Mouse (Mus musculus) CD4-positive helper T cell, adult 2 months (primary cell): Measurements from ENCODE around the gene Rtkn.
A peak's percentile ranks its signal among the peaks of the same experiment; 100 is the strongest.

Experiments used
- DNase-seq: peaks from one replicate; pipeline ENCODE4 v3.0.0-alpha.2; 2012; ENCODE audit warnings: low read depth, missing footprints, low spot score

Rtkn gene

DNA sequence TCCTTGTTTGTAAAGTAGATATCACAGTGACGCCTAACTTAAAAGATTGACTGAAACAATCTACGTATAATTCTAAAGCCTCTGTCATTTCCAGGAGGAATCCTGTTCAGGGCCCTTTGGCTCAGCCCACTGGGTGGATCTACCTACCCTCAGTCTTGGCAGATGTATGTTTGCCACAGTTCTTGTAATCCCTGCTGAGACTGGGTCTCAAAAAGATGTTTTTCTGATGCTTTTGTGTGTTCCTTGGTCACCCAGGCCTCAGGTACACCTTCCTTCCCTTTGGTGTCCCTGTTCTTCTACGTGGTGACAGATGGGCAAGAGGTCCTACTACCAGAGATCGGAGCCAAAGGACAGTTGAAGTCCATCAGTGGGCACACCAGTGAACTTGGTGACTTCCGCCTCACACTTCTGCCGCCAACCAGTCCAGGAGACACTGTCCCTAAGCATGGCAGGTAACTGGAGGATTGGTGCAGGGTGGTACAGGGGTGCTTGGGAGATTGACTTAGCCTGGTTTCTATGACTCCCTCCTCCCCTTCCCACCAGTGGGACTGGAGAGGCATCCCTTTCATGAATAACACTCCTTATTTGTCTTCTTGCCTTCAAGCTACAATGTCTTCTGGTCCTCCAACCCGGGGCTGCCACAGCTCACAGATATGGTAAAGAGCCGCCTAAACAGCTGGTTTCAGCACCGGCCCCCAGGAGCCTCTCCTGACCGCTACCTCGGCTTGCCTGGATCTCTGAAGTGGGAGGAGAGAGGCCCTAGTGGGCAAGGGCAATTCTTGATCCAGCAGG lies 18.7 kb upstream of the Rtkn start:
- no peak for DNase-seq

- no peak for DNase-seq
Measured at GRCm38 (mm10) chr6:83117165-83117438, 18.2 kb upstream of the Rtkn start.

DNA sequence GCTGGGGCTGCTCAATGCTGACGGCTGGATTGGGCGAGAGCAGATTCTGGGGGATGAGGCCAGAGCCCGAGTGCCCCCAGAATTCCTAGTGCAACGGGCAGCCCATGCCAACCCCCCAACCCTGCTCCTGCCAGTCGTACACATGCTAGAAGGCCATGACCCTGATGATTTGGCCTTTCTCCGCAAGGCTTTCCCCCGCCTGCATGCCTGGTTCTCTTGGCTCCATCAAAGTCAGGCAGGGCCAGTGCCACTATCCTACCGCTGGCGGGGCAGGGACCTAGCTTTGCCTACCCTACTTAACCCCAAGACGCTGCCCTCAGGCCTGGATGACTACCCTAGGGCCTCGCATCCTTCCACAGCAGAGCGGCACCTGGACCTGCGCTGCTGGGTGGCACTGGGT lies 17.6 kb upstream of the Rtkn start:
- DNase-seq: no peak

DNA sequence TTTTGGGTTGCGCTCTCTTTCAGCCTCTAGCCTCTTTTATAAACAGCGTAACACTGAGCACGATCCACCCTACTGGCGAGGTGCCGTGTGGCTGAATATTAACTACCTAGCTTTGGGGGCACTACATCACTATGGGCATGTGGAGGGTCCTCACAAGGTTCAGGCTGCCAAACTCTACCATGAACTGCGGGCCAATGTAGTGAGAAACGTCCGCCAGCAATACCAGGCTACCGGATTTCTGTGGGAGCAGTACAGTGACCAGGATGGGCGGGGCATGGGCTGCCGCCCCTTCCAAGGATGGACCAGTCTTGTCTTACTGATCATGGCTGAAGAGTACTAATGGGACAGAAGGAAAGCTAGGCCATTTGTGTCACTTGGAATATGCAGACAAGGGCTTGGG lies 16.9 kb upstream of the Rtkn start:
- no peak for DNase-seq

GRCm38 (mm10) chr6:83118825-83119733 lies 16.2 kb upstream of the Rtkn start:
- peak; percentile 60 for DNase-seq

- no peak for DNase-seq
Measured at GRCm38 (mm10) chr6:83119734-83120051, 15.6 kb upstream of the Rtkn start.

- peak; percentile 98 for DNase-seq
Measured at GRCm38 (mm10) chr6:83120930-83121862, 14.1 kb upstream of the Rtkn start, which contains the start of gene Wbp1. Gene Wbp1, minus strand, starts transcription at chr6:83121559.

DNA sequence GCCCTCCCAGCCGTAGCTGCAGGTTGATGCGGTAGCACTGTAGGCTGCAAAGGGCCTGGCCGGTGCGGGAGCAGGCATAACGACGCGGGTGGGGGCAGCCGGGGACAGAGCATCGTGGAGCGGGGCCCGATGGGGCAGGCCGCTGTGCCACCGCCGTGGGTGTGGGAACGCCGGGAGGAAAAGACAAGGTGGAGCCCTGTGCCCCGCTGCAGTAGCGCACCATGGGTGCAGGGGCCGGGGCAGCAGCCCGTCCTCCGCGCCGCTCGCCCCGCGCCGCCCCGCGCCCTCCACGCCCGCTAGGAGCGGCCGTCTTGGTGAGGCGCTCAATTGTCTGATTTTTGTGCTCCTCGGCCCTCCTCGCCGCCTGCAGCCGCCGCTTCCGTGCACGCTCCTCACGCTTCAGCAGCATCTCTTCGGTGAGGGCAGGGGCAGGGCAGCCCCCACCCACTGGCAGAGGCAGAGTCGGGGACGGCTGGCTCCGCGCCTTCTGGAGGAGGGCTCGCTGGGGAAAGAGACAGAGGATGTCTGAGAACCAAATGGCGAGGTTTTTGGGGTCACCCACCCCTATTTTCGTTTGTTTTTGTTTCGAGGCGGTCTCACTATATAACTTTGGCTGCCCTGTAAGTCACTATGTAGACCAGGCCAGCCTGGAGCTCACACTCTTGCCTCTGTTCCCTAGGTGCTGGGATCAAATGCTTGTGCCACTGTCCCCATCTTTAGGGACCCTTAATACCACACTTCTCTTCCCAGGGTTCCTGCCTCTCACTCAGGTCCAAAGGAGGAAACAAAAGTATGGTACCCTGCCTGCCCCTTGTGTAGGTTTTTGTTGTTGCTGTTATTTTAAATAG lies 13.2 kb upstream of the Rtkn start:
- no peak for DNase-seq

- no peak for DNase-seq
Measured at GRCm38 (mm10) chr6:83122961-83123360, 12.3 kb upstream of the Rtkn start.

DNA sequence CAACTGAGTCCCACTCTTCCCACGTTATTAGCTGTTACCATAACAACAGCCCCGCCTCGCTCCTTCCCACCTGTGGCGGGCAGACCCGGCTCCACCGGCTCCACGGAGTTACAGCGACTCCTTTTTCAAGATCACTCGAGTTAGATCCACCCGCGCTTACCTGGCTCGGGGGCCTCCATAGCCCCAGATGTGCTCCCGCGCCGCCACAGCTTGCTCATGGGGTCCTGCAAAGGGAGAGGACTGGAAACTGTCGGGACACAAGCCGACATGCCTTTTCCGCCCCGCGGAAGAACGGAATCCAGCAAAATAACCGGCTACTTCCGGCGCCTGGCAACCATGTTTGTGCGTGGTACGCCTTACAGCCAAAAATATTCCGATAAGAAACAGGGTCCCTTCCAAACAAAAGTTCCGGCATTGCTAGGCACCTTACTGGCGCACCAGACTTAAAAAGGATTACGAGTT lies 10.4 kb upstream of the Rtkn start:
- peak; percentile 96 for DNase-seq

DNA sequence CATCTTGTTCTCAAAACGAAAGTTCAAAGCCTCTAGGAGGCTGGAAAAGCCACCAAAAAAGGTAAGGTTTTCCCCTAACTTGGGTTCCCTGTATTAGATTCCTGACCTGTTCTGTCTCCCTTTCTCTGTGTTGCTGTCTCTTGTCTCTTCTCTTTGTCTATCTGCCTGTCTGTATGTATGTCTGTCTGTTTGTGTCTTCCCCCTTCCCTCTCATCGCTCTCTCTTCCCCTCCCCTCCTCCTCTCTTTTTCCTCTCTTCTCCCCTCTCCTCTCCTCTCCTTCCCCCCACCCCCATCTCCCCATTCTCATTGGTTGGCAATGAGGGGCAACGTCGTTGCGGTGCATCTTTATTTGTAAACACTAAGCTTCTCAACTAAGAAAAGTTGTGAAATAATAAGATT lies 9.9 kb upstream of the Rtkn start, which contains the start of gene Ino80b:
TSS of gene Ino80b (minus strand) at position 101 of the 400 bp plus-strand sequence.
- no peak for DNase-seq

GRCm38 (mm10) chr6:83127419-83127818 lies 7.8 kb upstream of the Rtkn start:
- no peak for DNase-seq

GRCm38 (mm10) chr6:83131469-83132034 lies 3.7 kb upstream of the Rtkn start:
- DNase-seq: no peak

DNA sequence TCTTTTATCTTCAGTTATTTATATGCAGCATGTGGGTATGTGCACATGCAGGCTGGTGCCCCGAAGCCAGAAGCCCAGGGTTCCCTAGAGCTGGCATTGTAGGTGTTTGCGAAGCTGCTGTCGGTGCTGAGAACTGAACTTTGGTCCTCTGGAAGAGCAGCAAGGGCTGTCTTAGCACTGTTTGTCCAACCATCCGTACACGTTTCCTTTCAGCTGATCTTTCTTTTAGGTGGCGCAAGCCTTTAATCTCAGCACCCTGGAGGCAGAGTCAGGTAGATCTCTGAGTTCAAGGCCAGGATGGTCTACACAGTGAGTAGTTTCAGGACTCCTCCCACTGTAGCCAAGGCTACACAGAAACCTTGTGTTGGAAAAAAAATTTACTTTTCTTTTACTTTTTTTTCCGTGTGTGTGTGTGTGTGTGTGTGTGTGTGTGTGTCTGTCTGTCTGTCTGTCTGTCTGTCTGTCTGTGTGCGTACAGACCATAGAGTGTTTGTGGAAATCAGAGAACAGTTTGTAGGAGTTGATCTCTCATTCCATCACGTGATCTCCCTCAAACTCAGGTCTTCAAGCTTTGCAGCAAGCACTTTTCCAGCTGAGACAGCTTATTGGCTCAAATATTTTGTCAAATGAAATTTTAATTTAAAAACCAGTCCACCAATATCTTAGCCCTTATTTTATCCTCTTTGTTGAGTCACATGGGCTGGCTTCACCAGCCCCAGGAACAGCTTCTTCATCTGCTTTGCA lies 2.9 kb upstream of the Rtkn start:
- no peak for DNase-seq

DNA sequence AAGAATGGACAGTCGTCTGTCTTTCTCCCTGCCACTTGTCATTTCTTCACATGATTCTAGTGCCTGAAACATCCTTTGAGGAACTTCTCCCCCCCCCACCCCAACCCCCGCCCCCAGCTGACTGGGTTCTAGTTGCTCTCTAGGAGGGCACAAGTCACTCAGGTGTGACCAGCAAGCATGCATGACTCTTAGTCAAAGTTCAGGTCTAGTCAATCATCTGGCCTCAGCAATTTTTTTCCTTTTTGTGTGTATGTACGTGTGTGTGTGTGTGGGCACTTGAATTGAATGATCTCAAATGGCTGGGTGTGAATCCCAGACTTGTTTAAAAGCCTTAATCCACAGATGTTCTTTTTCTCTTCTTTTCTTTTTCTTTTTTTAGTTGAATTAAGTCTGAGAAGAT lies 1.0 kb upstream of the Rtkn start:
- DNase-seq: no peak

DNA sequence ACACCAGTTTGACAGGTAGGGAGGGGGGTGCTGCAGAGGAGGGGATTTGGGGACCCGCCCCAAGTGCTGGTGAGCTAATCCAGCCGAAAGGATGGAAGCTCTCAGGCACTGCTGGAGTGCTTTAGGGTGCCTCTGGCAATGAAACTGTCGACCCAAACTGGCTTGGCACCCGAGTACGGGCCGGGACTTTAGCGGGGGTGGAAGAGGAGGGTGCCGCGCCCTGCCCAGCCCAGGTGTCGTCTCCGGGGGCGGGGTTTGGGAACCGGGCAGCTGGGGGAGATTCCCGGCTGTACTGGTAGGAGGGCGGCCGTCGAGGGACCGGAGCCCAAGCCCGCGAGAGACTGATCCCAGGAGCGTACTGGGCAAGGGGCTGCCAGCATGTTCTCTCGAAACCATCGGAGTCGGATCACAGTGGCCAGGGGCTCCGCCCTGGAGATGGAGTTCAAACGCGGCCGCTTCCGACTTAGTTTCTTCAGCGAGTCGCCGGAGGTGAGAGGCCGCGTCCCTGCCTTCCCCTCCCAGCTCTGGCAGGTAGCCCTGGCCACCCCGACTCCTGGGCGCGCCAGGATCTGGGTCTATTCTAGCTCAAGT lies 403 bp downstream of the Rtkn start:
- DNase-seq: no peak

- DNase-seq: no peak
Measured at GRCm38 (mm10) chr6:83136291-83136880, 1.1 kb downstream of the Rtkn start.

DNA sequence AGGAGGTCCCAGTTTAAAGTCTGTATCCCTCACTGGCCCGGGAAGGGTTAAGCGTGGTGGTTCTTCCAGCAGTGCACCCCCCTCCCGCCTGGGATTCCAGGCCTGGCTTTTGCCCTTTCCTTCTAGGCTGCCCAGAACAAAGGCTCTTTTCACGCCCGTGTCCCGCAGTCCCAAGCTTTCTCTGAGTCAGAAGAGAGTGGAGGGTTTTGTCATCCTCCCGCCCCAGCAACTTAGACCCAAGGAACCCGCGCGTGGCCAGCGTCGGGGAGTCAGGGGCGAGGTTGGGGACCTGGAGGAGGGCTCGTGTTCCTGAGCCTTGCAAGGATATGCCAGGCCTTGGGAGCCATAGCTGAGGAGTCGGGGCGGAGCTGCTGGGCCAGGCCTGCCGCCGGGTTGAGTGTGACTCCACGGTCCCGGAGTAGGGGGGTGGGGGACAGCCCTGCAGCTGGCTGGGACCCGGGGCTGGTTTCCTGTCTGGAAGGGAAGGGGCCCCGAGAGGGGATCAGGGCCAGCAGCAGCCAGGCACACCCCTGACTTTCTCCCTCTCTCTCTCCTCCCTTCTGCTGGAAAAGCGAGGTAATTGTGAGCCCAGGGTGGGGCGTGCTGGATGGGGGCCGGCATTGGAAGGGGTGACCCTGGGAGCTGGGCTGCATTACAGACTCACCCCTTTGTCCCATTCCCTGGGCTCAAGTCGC lies 1.8 kb downstream of the Rtkn start:
- no peak for DNase-seq
